Mouse (Mus musculus): Measurements from ENCODE around the gene Galntl6.

The Galntl6 gene

GRCm38 (mm10) chr8:57843461-57843860, 1069.0 kb downstream of the Galntl6 start:
- no peak for DNase-seq (ENCODE audit: low read depth, low spot score)

- DNase-seq (ENCODE audit: low read depth, low spot score) = peak; percentile 80
Observed at GRCm38 (mm10) chr8:57842462-57843391, 1069.7 kb downstream of the Galntl6 start.

- peak; percentile 54 for DNase-seq (ENCODE audit: low read depth, low spot score)
Observed at GRCm38 (mm10) chr8:57841446-57841845, 1071.0 kb downstream of the Galntl6 start.

- DNase-seq (ENCODE audit: low read depth, low spot score) = no peak
Observed at GRCm38 (mm10) chr8:57837384-57837783, 1075.1 kb downstream of the Galntl6 start.

- DNase-seq (ENCODE audit: low read depth, low spot score) = no peak
Observed at GRCm38 (mm10) chr8:57836981-57837380, 1075.5 kb downstream of the Galntl6 start.

GRCm38 (mm10) chr8:57836201-57836883, 1076.1 kb downstream of the Galntl6 start:
- no peak for DNase-seq (ENCODE audit: low read depth, low spot score)

- no peak for DNase-seq (ENCODE audit: low read depth, low spot score)
Observed at GRCm38 (mm10) chr8:57823151-57823550, 1089.3 kb downstream of the Galntl6 start.

GRCm38 (mm10) chr8:57816034-57816433, 1096.4 kb downstream of the Galntl6 start:
- no peak for DNase-seq (ENCODE audit: low read depth, low spot score)

- no peak for DNase-seq (ENCODE audit: low read depth, low spot score)
Observed at GRCm38 (mm10) chr8:57807060-57807459, 1105.4 kb downstream of the Galntl6 start.

GRCm38 (mm10) chr8:57805094-57805493, 1107.3 kb downstream of the Galntl6 start:
- DNase-seq (ENCODE audit: low read depth, low spot score) = no peak

GRCm38 (mm10) chr8:57803821-57804220, 1108.6 kb downstream of the Galntl6 start:
- DNase-seq (ENCODE audit: low read depth, low spot score) = no peak

- DNase-seq (ENCODE audit: low read depth, low spot score) = no peak
Observed at GRCm38 (mm10) chr8:57801197-57801596, 1111.2 kb downstream of the Galntl6 start.

- DNase-seq (ENCODE audit: low read depth, low spot score) = peak; percentile 87
Observed at GRCm38 (mm10) chr8:57800327-57800726, 1112.1 kb downstream of the Galntl6 start.

GRCm38 (mm10) chr8:57799797-57800204, 1112.6 kb downstream of the Galntl6 start:
- DNase-seq (ENCODE audit: low read depth, low spot score) = peak; percentile 30

GRCm38 (mm10) chr8:57793455-57793854, 1119.0 kb downstream of the Galntl6 start:
- DNase-seq (ENCODE audit: low read depth, low spot score) = no peak

GRCm38 (mm10) chr8:57792246-57792645, 1120.2 kb downstream of the Galntl6 start:
- no peak for DNase-seq (ENCODE audit: low read depth, low spot score)

GRCm38 (mm10) chr8:57791309-57791721, 1121.1 kb downstream of the Galntl6 start:
- DNase-seq (ENCODE audit: low read depth, low spot score) = no peak

- no peak for DNase-seq (ENCODE audit: low read depth, low spot score)
Observed at GRCm38 (mm10) chr8:57779551-57779950, 1132.9 kb downstream of the Galntl6 start.

- no peak for DNase-seq (ENCODE audit: low read depth, low spot score)
Observed at GRCm38 (mm10) chr8:57777988-57778721, 1134.3 kb downstream of the Galntl6 start.

- no peak for DNase-seq (ENCODE audit: low read depth, low spot score)
Observed at GRCm38 (mm10) chr8:57776723-57777122, 1135.7 kb downstream of the Galntl6 start.

- no peak for DNase-seq (ENCODE audit: low read depth, low spot score)
Observed at GRCm38 (mm10) chr8:57772732-57773265, 1139.6 kb downstream of the Galntl6 start.

- DNase-seq (ENCODE audit: low read depth, low spot score) = no peak
Observed at GRCm38 (mm10) chr8:57767541-57767940, 1144.9 kb downstream of the Galntl6 start.
